Mouse (Mus musculus) olfactory bulb, adult 2 months (tissue): Measurements from ENCODE around the gene Dpm2.

Source experiments
- CTCF ChIP-seq: fragments of 200-500 bp; IDR thresholded peaks from 2 replicates; pipeline ENCODE4 v1.5.1; 2012; ENCODE audit warnings: low read depth, mild to moderate bottlenecking, low read length, moderate library complexity; ENCODE audit not compliant: insufficient read depth
- POLR2A ChIP-seq: fragments of 200-500 bp; IDR thresholded peaks from 2 replicates; pipeline ENCODE4 v1.6.1; 2012; ENCODE audit warnings: mild to moderate bottlenecking, low read depth, low read length, moderate library complexity; ENCODE audit not compliant: insufficient read depth

DNA sequence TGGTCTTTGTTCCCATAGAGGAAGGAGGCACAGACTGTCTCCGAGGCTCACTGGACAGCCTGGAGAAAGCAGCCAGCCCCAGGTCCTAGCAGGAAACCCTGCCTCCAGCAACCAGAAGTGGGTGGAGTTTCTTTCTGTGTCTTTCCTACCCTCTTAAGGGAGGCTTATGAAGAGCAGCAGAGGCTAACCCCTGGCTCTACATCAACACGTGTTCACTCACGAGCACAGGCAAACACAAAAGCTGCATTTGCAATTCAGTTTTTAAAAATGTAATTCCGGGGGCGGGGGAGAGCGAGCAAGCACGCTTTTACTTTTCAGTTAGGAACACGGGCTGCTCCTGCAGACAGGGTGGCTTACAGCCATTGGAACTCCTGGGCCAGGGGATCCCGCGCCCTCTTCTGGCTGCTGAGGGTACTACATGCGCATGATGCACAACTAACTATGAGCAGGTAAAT is 32.0 kb downstream of the Dpm2 start:
- TF ChIP-seq POLR2A (no peak), CTCF (peak; percentile 86; the same call in 1 of the 2 replicates)
